Mouse (Mus musculus) MEL-GATA-1-ER (cell line): ENCODE data around the gene Smarca4.
"Not testable (repeated sequence)": the region's sequence is repeated elsewhere in the genome, so short reads cannot be mapped to it uniquely, and the experiment has no call there.

ENCODE experiments used
- DNase-seq: peaks from one replicate; pipeline ENCODE4 v3.0.0-alpha.2; 2012; ENCODE audit warnings: low read depth; ENCODE audit errors: extremely low read depth

The Smarca4 gene

GRCm38 (mm10) chr9:21615617-21616231, at the start of gene Smarca4:
Smarca4 (plus strand) TSS chr9:21616169.
- peak; percentile 96 for DNase-seq

DNA sequence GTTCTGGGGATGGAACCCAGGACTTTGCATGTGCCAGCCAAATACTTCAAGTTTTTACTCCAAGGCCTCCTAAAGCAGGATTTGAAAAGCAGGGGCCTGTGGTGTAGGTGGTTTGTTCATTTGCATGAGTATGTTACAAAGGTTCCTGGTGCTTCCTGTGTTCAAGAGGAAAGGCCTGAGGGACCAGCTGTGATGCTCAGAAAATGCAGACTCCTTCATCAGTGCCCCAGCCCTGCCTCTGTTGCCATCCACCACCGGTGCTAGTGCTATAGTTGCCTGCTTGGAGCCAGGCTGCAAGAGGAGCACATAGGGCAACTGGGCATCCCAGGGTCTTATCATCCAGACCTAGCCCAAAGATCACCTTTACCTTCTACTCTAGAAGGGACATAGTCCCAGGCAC, 49.4 kb upstream of the Smarca4 start:
- no peak for DNase-seq

- no peak for DNase-seq
These were observed 48.9 kb upstream of the Smarca4 start for GRCm38 (mm10) chr9:21567051-21567450.

DNA sequence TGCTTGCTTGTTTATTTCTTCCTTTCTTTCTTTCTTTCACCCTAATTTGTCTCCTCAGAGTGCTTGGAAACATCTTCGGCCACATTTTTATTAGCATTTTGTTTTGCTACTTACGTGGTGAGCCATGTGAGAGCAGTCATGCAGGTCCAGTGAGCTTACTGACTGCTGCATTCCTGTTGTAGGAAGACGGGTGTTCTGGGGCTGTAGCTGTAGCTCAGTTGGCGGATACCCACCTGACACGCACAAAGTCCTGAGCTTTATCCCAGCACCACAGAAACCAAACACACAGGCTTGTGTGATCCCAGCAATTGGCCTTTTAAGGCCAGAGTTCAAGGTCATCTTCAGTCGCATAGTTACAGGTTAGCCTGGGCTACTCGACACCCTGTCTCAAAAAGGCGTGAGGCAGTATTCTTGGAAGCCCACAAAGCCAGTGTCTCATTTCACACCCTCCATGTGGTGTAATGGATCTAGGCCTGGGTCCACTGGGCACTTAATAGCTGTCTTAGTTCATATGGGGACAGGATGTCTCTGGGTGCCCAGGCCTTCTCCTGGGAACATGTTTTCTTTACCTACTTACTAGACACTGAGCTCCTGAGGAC, 47.2 kb upstream of the Smarca4 start:
- no peak for DNase-seq

- DNase-seq, result no peak
These were observed 41.8 kb upstream of the Smarca4 start for GRCm38 (mm10) chr9:21574012-21574801.

DNA sequence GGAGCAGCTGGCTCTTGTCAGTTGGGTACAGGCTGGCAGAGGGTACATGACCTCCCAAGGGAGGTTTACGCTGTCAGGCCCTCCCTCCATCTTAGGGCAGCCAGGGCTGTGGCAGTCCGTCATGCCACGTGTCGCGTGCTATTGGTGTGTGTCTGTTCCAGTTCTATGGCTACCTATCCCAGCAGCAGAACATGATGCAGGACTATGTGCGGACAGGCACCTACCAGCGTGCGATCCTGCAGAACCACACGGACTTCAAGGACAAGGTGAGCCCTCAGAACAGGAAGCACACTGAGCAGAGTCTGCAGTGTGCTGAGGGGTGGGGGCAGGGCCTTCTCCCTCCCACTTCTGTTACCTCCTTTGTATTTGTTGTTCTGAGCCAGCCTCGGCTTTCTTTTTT, 40.7 kb upstream of the Smarca4 start:
- DNase-seq, result no peak

GRCm38 (mm10) chr9:21576286-21576685, 39.7 kb upstream of the Smarca4 start:
- DNase-seq, result no peak

DNA sequence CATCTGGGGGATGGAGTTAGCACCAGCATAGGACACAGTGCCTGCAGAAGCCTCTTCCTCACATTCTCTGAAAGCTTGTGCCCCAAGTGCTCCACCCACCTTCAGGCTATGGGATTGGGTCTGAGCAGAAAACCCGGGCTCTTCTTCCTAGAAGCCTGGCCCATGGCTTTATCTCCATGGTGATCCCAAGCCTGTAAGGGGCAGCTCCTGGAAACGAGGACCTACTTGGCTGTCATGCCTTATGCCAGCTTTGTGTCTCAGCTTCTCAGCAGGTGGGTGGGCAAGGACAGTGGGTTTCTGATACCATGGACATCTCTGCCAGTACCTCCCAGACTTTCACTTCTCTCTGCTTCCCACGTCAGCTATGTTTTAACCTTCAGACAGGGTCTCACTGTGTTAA, 37.7 kb upstream of the Smarca4 start:
- no peak for DNase-seq

DNA sequence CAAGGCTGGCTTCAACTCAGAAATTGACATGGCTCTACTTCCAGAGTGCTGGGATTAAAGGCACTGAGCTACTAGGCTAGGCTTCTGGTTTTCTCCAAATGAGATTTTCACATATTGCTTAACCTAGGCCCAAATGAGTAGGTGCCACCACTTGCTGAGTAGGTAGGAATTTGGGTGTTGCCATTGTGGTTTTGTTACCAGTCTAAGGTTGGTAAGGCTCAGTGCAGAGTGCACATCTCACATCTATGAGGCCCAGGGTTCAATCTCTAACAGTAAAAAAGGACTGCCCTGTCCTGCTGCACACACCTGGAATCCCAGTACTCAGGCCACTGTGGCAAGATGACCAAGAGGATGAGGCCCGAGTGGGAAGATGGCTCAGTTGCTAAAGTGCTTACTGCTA, 30.6 kb upstream of the Smarca4 start:
- DNase-seq, result no peak

DNA sequence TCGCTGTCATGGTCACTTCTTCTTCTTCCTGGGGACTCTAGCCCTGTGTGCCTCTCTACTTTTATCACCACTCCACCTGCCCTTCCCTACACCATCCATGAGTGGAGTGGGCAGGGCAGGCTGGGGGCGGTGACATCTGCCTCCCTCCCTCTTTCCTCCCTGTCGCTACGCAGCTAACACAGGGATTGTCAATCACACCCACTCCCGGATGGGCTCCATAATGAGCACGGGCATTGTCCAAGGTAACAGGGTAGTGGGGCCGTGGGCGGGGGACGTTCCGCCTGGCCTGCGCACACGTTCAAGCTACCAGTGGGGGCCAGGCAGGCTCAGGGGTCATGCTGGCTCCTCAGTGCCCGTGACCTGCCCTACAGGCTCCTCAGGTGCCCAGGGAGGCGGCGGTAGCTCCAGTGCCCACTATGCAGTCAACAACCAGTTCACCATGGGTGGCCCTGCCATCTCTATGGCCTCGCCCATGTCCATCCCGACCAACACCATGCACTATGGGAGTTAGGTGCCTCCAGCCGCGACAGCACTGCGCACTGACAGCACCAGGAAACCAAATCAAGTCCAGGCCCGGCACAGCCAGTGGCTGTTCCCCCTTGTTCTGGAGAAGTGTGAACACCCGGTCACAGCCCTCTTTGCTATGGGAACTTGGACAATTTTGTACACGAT, 28.2 kb upstream of the Smarca4 start:
- no peak for DNase-seq

DNA sequence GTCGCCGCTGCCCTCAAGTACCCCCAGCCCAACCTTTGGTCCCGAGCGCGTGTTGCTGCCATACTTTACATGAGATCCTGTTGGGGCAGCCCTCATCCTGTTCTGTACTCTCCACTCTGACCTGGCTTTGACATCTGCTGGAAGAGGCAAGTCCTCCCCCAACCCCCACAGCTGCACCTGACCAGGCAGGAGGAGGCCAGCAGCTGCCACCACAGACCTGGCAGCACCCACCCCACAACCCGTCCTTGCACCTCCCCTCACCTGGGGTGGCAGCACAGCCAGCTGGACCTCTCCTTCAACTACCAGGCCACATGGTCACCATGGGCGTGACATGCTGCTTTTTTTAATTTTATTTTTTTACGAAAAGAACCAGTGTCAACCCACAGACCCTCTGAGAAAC, 27.6 kb upstream of the Smarca4 start:
- no peak for DNase-seq

DNA sequence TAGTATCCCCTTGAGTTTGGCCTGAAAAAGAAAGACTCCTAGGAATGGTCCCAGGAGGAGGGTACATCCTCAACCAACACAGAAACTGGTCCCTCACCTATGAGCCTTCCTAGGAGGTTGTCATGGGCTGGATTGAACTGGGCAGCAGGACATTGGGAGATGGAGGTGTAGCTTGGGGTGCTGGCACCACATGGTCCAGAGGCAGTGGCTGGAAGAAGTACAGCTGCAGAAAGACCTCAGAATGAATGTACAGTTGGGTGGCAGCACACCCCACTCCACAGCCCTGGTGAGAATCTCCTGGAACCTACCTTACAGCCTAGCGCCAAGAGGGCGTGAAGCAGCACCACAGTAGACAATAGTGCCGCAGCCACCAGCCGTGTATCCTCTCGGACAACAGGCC, 26.4 kb upstream of the Smarca4 start:
- no peak for DNase-seq

DNA sequence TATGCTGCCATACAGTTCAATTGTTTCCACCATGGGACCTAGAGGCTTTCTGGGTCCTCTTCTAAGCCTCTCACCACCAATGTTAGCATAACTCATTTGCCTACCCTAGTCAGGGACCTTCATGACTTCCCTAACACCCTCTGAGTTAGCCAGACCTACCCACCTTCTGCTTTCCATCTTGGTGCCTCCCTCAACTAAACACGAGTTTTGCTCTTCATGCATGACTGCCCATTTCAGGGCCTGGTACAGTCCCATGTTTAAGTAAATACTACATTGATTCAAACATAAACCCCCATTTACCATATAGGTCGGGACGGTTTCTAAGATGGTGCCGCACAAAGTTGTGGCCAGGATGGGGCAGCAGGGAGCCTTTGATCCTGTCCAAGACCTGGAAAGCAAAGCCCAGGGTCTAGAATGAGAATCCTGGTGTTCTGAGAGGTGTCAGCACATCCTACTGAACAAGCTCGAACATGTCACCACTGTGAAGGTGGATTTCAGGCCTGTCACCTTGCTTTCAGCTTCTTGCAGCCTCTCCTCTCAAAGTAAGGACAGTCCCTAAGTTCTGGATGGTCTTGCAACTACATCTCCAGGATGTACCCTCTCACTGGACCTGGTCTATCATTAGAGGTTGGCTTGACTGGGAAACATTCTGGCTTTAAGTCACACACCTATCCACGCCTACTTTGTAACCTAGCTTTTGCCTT, 24.7 kb upstream of the Smarca4 start:
- DNase-seq, result no peak

- no peak for DNase-seq
These were observed 23.9 kb upstream of the Smarca4 start for GRCm38 (mm10) chr9:21591831-21592702.

GRCm38 (mm10) chr9:21592703-21593121, 23.3 kb upstream of the Smarca4 start, which contains the start of the genes Timm29 and Yipf2:
Timm29 (plus strand) TSS chr9:21592722.
Yipf2 (minus strand) TSS chr9:21592828.
- DNase-seq, result peak; percentile 99

DNA sequence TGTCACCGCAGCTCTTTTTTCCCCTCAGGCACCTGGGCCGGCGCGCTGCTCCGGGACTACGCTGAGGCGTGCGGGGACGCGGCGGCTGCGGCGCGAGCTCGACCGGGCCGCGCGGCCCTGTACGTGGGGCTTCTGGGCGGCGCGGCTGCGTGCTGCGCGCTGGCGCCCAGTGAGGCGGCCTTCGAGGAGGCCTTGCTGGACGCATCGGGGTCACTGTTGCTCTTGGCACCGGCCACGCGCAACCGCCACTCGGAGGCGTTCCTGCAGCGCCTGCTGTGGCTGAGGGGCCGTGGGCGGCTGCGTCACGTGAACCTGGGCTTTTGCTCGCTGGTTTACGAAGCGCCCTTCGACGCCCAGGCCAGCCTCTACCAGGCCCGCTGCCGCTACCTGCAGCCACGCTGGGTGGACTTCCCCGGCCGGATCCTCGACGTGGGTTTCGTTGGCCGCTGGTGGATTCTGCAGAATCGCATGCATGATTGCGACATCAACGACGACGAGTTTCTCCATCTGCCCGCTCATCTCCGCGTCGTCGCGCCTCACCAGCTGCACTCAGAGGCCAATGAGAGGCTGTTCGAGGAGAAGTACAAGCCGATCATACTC, 22.7 kb upstream of the Smarca4 start:
- no peak for DNase-seq

DNA sequence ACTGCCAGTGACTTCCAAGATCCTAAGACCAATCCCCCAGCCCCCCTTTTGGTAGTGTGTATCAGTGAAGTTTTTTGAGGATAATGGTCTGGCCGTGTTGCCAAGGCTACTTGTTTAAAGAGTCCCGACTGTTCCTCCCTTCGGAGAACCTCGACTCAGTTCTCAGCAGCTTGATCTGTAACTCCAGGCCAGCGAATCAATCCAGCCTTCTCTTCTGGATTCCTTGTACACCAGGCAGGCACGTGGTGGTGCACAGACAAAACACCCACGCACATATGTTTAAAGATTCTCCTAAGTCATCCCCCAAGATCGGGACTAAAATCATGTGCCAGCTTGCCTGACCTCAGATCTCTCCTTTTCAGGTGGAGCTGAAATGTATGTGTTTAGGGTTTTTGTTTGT, 21.6 kb upstream of the Smarca4 start:
- not testable (repeated sequence) for DNase-seq

DNA sequence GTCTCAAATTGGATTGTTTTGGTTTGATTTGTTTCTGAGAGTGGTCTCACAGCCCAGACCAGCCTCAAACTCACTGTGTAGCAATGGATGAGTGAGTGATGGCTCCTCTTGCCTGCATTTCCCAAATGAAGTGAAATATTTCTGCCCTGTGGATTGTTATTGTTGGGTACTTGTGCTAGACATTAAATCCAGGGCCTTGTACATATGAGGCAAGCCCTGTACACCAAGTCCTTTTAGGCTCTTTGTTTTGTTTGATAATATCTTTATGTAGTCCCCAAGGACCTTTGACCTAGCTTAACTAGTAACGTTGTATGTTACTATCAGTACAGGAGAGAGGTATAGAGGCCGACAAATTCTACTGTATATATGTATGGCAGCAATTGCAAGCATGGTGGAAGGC, 21.1 kb upstream of the Smarca4 start:
- no peak for DNase-seq

DNA sequence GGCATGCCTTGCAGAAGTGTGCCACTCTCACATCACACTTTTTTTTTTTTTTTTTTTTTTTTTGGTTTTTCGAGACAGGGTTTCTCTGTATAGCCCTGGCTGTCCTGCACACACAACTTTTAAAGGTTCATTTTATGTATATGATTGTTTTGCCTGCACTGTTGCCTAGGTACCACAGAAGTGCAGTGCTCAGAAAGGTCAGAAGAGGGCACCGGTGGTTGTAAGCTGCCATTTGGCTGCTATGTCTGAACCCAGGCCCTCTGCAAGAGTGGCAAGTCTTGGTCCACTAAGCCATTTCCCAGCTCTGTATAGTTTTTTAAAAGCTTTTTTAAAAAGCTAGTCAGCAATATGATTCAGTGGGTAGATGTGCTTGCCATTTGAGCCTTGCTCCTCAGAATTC, 17.8 kb upstream of the Smarca4 start:
- peak; percentile 32 for DNase-seq

DNA sequence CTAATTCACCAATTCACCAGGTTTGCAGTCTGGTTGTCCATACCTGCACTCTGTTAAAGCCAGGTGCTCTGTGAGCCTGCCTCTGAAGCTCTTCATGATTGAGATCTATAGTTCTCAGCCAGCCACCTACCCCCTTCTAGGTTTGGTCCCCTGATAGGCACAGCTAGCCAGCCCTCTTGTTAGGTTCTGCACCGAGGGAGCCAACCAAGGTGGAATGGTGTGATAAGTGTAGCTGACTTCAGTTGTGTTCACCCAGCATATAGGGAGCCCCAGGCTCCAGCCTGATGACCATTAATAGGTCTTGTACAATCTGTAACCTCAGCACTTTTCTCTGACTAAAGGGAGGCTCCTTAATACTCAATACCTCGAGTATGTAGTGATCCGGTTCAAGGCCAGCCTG, 15.8 kb upstream of the Smarca4 start:
- DNase-seq, result no peak
